Mouse (Mus musculus): ENCODE measurements at regions not wholly inside any gene's neighbourhood (a gene's known extent, or its start where the extent isn't known, plus 50 kb on each side); places are given as distances from the start of the nearest gene placed in this dataset.

- no peaks in the 10 kb centered on the region for H3K4me1 ChIP-seq (ENCODE audit: insufficient read depth, low read length)
- no peak overlapping the region for H3K27ac ChIP-seq (ENCODE audit: low read depth, low read length)
- no peak for DNase-seq (ENCODE audit: low spot score)
- no peaks in the 10 kb centered on the region for H3K9me3 ChIP-seq (ENCODE audit: low read length)
- H3K9ac ChIP-seq (replicated peaks; ENCODE audit: low read length, poor library complexity, severe bottlenecking), result no peak overlapping the region
- no peak for ATAC-seq (ENCODE audit: low FRiP score)
- H3K4me2 ChIP-seq (ENCODE audit: low read depth, low read length, poor library complexity, severe bottlenecking), result no peak overlapping the region
- TF ChIP-seq CTCF (IDR thresholded peaks at IDR 0.05), result no peak
- no peaks in the 10 kb centered on the region for H3K27me3 ChIP-seq (ENCODE audit: insufficient read depth, low read length)
- 58% methylated on average over 3 of the region's 3 CpGs for WGBS
- H3K36me3 ChIP-seq (ENCODE audit: insufficient read depth, low read length), result no peaks in the 10 kb centered on the region
- H3K4me3 ChIP-seq (ENCODE audit: low read depth, low read length), result no peak overlapping the region
Observed at GRCm38 (mm10) chr3:18928401-18929104, 699.9 kb downstream of the 1700064H15Rik start.

GRCm38 (mm10) chr3:18929105-18929492 is 699.4 kb downstream of the 1700064H15Rik start:
- H3K9ac ChIP-seq (replicated peaks; ENCODE audit: low read length, poor library complexity, severe bottlenecking), result no peak overlapping the region
- H3K4me2 ChIP-seq (ENCODE audit: low read depth, low read length, poor library complexity, severe bottlenecking), result no peak overlapping the region
- H3K27me3 ChIP-seq (ENCODE audit: insufficient read depth, low read length), result no peaks in the 10 kb centered on the region
- H3K9me3 ChIP-seq (ENCODE audit: low read length), result no peaks in the 10 kb centered on the region
- no peak for TF ChIP-seq CTCF (IDR thresholded peaks at IDR 0.05)
- no peaks in the 10 kb centered on the region for H3K4me1 ChIP-seq (ENCODE audit: insufficient read depth, low read length)
- H3K36me3 ChIP-seq (ENCODE audit: insufficient read depth, low read length), result no peaks in the 10 kb centered on the region
- DNase-seq (ENCODE audit: low spot score) (no peak), ATAC-seq (ENCODE audit: low FRiP score) (peak; percentile 47; the same call in 1 of the 2 replicates)
- WGBS, result 59% methylated on average over 3 of the region's 3 CpGs
- H3K27ac ChIP-seq (ENCODE audit: low read depth, low read length), result no peak overlapping the region
- H3K4me3 ChIP-seq (ENCODE audit: low read depth, low read length), result no peak overlapping the region

- 60% methylated on average over 13 of the region's 13 CpGs for WGBS
- Histone ChIP-seq H3K4me1 (ENCODE audit: insufficient read depth, low read length) (no peaks in the 10 kb centered on the region), H3K36me3 (ENCODE audit: insufficient read depth, low read length) (no peaks in the 10 kb centered on the region), H3K4me3 (ENCODE audit: low read depth, low read length) (no peak overlapping the region), H3K4me2 (ENCODE audit: low read depth, low read length, poor library complexity, severe bottlenecking) (no peak overlapping the region), H3K9me3 (ENCODE audit: low read length) (no peaks in the 10 kb centered on the region), H3K9ac (replicated peaks; ENCODE audit: low read length, poor library complexity, severe bottlenecking) (no peak overlapping the region), H3K27ac (ENCODE audit: low read depth, low read length) (no peak overlapping the region), H3K27me3 (ENCODE audit: insufficient read depth, low read length) (no peaks in the 10 kb centered on the region)
- no peak for TF ChIP-seq CTCF (IDR thresholded peaks at IDR 0.05)
- DNase-seq (ENCODE audit: low spot score) (no peak), ATAC-seq (ENCODE audit: low FRiP score) (no peak)
Observed at GRCm38 (mm10) chr3:18932983-18933726, 695.3 kb downstream of the 1700064H15Rik start.

GRCm38 (mm10) chr3:18934891-18935290 is 693.6 kb downstream of the 1700064H15Rik start:
- no peak overlapping the region for H3K4me3 ChIP-seq (ENCODE audit: low read depth, low read length)
- WGBS, result 93% methylated on average over 2 of the region's 2 CpGs

GRCm38 (mm10) chr3:18937333-18938122 is 690.9 kb downstream of the 1700064H15Rik start:
- Histone ChIP-seq H3K9me3 (ENCODE audit: low read length) (no peaks in the 10 kb centered on the region), H3K4me3 (ENCODE audit: low read depth, low read length) (0 out of 2 replicates have a peak overlapping the region, but pooled peaks have one; percentile 0), H3K4me1 (ENCODE audit: insufficient read depth, low read length) (no peaks in the 10 kb centered on the region), H3K4me2 (ENCODE audit: low read depth, low read length, poor library complexity, severe bottlenecking) (peak overlapping the region; percentile 20; the same call in 1 of the 2 replicates), H3K9ac (replicated peaks; ENCODE audit: low read length, poor library complexity, severe bottlenecking) (no peak overlapping the region), H3K27ac (ENCODE audit: low read depth, low read length) (no peak overlapping the region), H3K27me3 (ENCODE audit: insufficient read depth, low read length) (no peaks in the 10 kb centered on the region), H3K36me3 (ENCODE audit: insufficient read depth, low read length) (no peaks in the 10 kb centered on the region)
- ATAC-seq (ENCODE audit: low FRiP score) (0 out of 2 replicates have a peak, but pooled peaks have one; percentile 41), DNase-seq (ENCODE audit: low spot score) (no peak)
- TF ChIP-seq CTCF (IDR thresholded peaks at IDR 0.05), result no peak
- WGBS, result 58% methylated on average over 20 of the region's 20 CpGs

More at GRCm38 (mm10) chr3:18934891-18935290, 693.6 kb downstream of the 1700064H15Rik start:
- DNase-seq (ENCODE audit: low spot score), result no peak
- Histone ChIP-seq H3K4me1 (ENCODE audit: insufficient read depth, low read length) (no peaks in the 10 kb centered on the region), H3K9me3 (ENCODE audit: low read length) (no peaks in the 10 kb centered on the region), H3K36me3 (ENCODE audit: insufficient read depth, low read length) (no peaks in the 10 kb centered on the region), H3K4me2 (ENCODE audit: low read depth, low read length, poor library complexity, severe bottlenecking) (no peak overlapping the region), H3K27ac (ENCODE audit: low read depth, low read length) (no peak overlapping the region), H3K27me3 (ENCODE audit: insufficient read depth, low read length) (no peaks in the 10 kb centered on the region), H3K9ac (replicated peaks; ENCODE audit: low read length, poor library complexity, severe bottlenecking) (no peak overlapping the region)
- no peak for TF ChIP-seq CTCF (IDR thresholded peaks at IDR 0.05)
- no peak for ATAC-seq (ENCODE audit: low FRiP score)

All from midbrain, postnatal 0 days (tissue).